Mouse (Mus musculus) neural tube, postnatal 0 days (tissue): ENCODE results near the gene Fut7. TPM values are rescaled to one million over a fixed set of nuclear protein-coding genes. Genes with fewer than 3 reads are reported as not detected.

Experiments
- microRNA-seq: library from miRNA; unstranded; fragments of <30 nt; microRNA quantifications from one replicate; pipeline ENCODE4, GENCODE M21; 2016
- polyA plus RNA-seq: library from polyadenylated mRNA; unstranded; fragments of >200 nt; fragmentation: Nextera tagmentation; extraction: Ambion mirVana; gene quantifications from 2 replicates; pipeline ENCODE4 v1.2.1, GENCODE M21; 2015

The Fut7 gene
- 0.30 and 0.41 TPM in 2 replicates for polyA plus RNA-seq

DNA sequence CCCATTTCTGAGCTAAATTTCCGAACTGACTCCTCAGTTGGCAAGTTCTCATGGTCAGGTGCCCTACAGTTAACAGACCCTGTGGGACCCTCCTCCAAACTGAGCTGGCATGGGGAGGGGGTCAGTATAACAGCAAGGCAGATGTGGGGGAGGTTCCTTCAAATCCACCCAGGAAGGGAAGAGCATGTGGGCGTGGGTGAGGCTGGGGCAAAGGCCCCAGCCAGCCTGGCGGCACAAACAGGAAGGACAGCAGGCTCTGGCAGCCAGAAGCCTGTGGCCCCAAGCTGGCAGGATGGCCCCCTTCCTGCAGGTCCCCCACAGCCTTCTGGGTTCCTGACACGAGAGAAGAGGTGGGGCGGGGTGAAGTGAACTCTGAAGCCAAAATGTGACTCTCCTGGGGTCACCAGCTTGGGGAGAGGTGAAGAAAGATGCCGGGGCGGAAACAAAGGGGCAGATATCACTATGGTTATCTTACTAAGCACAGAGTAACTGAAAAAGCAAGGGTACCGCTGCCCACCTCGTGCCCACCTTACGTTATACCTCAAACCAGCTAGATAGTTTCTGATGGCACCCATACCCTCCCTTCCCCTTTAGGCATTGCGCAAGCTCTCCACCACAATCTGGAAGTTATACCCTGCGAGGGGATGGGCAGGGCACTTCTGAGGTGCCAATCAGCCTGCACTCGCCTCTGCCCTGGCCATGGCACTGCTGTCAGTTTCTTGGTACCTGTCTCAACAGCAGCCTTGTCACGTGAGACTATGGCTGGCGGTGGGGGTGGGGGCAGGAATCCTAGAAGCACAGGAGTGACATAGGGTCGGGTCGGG lies at the start of gene Fut7:
TSS of gene Fut7 (plus strand) at position 681 of the 824 bp plus-strand sequence.

DNA sequence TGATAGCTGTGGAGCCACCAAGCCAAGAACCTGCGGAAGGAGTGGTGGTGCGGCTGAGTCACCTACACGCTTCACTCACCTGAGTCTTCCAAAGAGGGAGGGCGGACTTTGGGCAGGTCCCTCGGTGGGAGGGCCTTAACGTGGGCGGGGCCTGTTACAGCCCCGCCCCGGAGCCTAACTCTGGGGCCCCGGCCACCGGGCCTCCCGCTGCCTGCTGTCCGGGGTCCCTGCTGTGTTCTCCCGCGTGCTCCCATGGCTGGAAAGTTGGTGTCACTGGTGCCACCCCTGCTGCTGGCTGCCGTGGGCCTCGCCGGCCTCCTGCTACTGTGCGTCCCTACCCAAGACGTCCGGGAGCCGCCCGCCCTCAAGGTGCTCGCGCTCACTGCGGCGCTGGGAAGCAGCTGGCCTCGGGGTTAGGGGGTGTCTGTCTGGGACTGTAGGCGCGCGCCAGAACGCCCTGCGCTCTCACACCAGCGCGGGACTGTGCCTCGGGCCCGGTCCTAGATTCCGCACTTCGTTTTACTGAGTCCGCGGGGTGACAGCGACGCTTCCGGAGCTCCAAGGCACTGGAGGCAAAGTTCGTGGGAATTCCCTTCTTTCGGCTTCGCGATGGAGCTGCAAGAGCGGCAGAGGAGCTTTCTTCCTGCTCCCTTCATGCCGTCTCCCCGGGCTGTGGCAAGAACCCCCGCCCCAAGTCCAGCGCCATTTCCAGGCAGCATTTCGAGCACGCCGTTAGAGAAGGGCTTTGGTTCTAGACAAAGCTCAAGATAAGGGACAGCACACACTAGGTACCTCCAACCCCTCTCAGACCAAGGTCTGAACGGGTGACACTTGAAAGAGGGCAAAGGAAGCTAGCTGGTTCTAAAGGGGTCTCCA lies 27.1 kb upstream of the Fut7 start, which contains the start of gene Entpd2:
TSS of gene Entpd2 (plus strand) at position 154 of the 876 bp plus-strand sequence.

DNA sequence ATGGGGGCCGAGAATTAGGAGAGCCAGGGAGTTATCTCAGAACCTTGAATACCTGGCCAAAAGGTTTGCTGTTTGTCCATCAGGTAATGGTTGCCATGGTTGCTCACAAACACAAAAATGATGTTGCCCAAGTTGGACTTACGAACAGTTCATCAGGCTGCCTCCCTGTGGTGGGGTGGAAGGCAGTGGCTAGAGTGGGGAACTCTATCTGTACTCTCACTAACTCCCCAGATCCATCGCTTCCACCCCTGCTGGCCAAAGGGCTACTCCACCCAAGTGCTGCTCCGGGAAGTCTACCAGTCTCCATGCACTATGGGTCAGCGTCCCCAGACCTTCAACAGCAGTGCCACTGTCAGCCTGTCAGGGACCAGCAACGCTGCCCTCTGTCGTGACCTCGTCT lies 24.0 kb upstream of the Fut7 start, which contains the start of gene Npdc1:
TSS of gene Npdc1 (plus strand) at position 301 of the 400 bp plus-strand sequence.

DNA sequence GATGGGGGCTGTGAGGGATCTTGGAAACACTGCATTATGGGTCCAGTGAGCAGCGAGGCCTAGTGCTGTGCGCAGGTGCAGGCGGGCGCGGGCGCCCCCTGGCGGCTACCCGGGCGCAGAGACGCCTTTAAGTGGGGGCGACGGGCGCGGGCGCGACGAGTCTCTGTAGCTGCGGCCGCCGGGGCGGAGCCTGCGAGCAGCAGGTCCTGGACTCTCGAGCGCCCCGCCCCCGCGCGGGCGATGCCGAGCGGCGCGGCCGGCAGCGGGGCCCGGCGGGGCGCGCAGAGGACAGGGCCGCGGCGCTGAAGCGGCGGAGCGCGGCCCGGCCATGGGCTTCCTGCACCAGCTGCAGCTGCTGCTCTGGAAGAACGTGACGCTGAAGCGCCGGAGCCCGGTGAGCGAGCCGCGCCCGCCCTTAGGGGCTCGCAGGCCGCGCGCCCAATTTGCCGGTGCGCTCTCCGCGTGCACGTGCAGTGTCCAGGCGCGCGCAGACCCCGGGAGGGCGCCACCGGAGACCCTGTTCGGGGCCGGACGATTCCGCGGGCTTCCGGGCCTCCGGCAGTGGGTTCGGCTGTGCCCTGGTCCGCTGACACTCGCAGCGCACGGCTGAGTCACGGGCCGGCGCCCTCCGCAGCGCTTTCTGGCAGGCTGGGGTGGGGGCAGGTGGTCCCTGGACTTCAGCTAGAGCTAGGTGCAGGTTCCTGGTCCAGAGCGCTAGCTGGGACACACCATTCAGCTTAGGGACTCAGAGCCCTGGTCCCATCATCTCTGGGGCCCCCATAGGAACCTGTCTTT lies 5.6 kb downstream of the Fut7 start, which contains the start of gene Abca2:
TSS of gene Abca2 (plus strand) at position 262 of the 795 bp plus-strand sequence.

DNA sequence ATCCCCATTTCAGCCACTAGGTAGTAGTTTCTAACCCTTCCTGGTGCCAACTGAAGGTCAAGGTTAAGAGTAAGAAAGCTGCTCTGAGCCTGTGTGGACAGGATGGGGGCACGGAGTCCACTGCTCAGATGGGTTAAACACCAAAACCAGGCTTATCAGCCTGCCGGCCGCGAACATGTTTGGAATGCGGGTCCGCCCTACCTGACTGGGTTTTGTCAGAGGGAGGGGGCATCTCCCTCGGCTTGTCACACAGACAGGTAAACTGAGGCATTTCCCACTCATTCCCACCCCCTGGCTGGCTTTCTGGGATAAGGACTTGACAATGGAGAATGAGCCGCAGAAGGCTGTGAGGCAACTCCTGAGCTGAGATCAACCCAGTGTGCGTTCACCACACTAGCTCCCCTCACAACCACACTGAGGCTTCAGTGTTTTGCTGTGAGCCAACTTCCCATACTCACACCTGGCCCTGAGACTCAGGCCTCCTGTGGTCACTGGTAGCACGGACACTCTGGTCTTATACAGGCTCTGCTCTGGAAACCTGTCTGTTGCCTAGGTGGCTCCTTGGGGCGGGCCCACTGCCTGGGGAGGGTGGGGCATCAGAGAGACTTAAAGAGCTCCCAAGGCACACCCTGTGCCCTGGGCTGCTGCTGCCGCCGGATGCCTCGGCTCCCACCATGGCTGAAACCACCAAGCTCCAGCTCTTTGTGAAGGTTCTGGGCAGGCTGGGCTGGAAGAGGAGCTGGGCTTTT lies 33.3 kb downstream of the Fut7 start, which contains the start of gene Clic3:
TSS of gene Clic3 (plus strand) at position 634 of the 749 bp plus-strand sequence.

DNA sequence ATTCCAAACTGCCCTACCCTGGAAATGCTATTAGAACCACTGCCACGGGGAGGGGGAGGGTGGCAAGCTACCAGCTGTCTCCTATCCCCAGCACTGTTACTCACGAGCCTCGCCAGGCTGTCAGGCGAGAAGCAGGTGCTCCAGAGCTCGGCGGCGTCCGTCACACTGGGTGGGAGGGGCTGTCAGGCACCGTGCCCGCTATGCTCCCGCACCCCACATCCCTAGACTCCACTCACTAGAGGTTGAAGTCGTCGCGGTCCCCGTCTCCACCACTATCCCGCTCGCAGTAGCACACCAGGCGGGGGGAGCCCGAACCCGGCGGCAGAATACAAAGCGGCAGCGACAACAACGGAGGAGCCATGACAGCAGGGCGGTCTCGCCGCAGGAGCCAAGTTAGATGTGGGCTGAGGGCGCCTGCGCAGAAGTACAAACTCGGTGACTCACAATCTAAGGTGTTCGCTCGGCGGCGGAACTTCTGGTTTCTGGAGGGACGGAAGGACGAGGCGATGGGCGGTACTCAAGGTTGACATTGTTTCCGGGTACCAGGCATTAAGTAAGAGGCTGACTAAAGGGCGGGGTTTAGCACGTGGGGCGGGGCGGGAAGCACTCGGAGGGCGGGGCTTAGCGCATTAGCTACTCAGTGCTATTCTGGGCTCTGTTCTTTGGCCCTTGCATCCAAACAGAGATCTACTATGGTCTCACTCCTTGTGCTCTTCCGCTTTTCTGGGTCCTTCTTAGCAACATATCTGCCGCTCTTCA lies 37.7 kb downstream of the Fut7 start, which contains the start of gene Paxx:
TSS of gene Paxx (minus strand) at position 544 of the 759 bp plus-strand sequence.

DNA sequence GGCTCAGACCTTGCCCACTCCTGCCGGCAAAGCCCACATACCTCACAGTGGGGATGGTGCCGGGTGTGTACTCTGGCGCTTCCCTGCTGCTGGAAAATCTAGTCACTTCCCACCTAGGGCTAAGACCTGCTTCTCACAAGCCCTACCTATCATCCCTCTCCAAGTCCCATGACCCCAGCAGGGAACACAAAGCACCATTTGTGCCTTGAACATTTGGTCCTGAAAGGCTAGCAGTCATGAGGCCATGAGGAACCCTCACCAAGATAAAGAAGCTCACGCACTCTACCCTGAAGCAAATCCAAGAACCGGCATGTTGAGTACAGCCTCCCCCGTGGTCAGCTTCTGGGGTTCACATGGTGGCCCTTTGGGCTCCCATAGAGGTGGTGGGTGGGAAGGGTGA lies 46.9 kb downstream of the Fut7 start, which contains the start of gene Ptgds:
TSS of gene Ptgds (minus strand) at position 78 of the 400 bp plus-strand sequence.

Small RNAs within 50 kb of the gene (microRNA-seq; reads per million reads assigned to microRNA genes)
- 2.0 reads per million for gene Mir3087

Other genes starting within 250 kb of the Fut7 start
- 15.8 TPM in 2 replicates for gene Nrarp, start 242.5 kb upstream of the Fut7 start, polyA plus RNA-seq
- gene Tor4a, start 226.4 kb upstream of the Fut7 start, polyA plus RNA-seq = 1.7 and 2.2 TPM in 2 replicates
- 73.6 and 78.9 TPM in 2 replicates for gene Nelfb, start 211.8 kb upstream of the Fut7 start, polyA plus RNA-seq
- 0.12 TPM in 1 of 2 replicates, not detected in the other for gene Stpg3, start 208.6 kb upstream of the Fut7 start, polyA plus RNA-seq
- 0.53 TPM in 1 of 2 replicates, not detected in the other for gene Fam166a, start 204.5 kb upstream of the Fut7 start, polyA plus RNA-seq
- 538 and 555 TPM in 2 replicates for gene Tubb4b, start 198.6 kb upstream of the Fut7 start, polyA plus RNA-seq
- not detected in 2 replicates for gene Slc34a3, start 188.9 kb upstream of the Fut7 start, polyA plus RNA-seq
- gene Rnf224, start 186.5 kb upstream of the Fut7 start, polyA plus RNA-seq = not detected in 2 replicates
- 233 and 275 TPM in 2 replicates for gene Rnf208, start 181.0 kb upstream of the Fut7 start, polyA plus RNA-seq
- gene Cysrt1, start 180.8 kb upstream of the Fut7 start, polyA plus RNA-seq = 0.18 TPM in 1 of 2 replicates, not detected in the other
- gene AL732309.1, start 176.4 kb upstream of the Fut7 start, polyA plus RNA-seq = 2.6 and 3.2 TPM in 2 replicates
- 23.8 and 25.9 TPM in 2 replicates for gene Tmem203, start 167.8 kb upstream of the Fut7 start, polyA plus RNA-seq
- 15.4 and 16.4 TPM in 2 replicates for gene Tprn, start 160.6 kb upstream of the Fut7 start, polyA plus RNA-seq
- gene Ssna1, start 150.8 kb upstream of the Fut7 start, polyA plus RNA-seq = 166 and 169 TPM in 2 replicates
- 86.3 and 90.8 TPM in 2 replicates for gene Anapc2, start 150.8 kb upstream of the Fut7 start, polyA plus RNA-seq
- 0.34 TPM in 1 of 2 replicates, not detected in the other for gene Tmem210, start 135.1 kb upstream of the Fut7 start, polyA plus RNA-seq
- 0.13 and 0.38 TPM in 2 replicates for gene Lrrc26, start 133.4 kb upstream of the Fut7 start, polyA plus RNA-seq
- gene Grin1, start 104.1 kb upstream of the Fut7 start, polyA plus RNA-seq = 89.6 and 112 TPM in 2 replicates
- gene Man1b1, start 90.9 kb upstream of the Fut7 start, polyA plus RNA-seq = 46.6 and 48.4 TPM in 2 replicates
- 20.6 and 20.9 TPM in 2 replicates for gene Dpp7, start 66.9 kb upstream of the Fut7 start, polyA plus RNA-seq
- gene Uap1l1, start 57.6 kb upstream of the Fut7 start, polyA plus RNA-seq = 19.7 and 22.7 TPM in 2 replicates
- gene Sapcd2, start 50.9 kb upstream of the Fut7 start, polyA plus RNA-seq = 16.8 and 18.2 TPM in 2 replicates
- gene Entpd2, start 27.4 kb upstream of the Fut7 start, polyA plus RNA-seq = 15.6 and 17.4 TPM in 2 replicates
- 405 and 457 TPM in 2 replicates for gene Npdc1, start 23.9 kb upstream of the Fut7 start, polyA plus RNA-seq
- gene Abca2, start 5.4 kb downstream of the Fut7 start, polyA plus RNA-seq = 11.5 and 17.0 TPM in 2 replicates
- 1.3 and 1.8 TPM in 2 replicates for gene Clic3, start 33.6 kb downstream of the Fut7 start, polyA plus RNA-seq
- gene Paxx, start 37.8 kb downstream of the Fut7 start, polyA plus RNA-seq = 131 and 140 TPM in 2 replicates
- gene Ptgds, start 46.8 kb downstream of the Fut7 start, polyA plus RNA-seq = 1,109 and 2,669 TPM in 2 replicates
- not detected in 2 replicates for gene Lcn12, start 70.6 kb downstream of the Fut7 start, polyA plus RNA-seq
- gene Fbxw5, start 77.5 kb downstream of the Fut7 start, polyA plus RNA-seq = 103 and 115 TPM in 2 replicates
- 6.2 TPM in 2 replicates for gene C8g, start 78.5 kb downstream of the Fut7 start, polyA plus RNA-seq
- gene Traf2, start 123.7 kb downstream of the Fut7 start, polyA plus RNA-seq = 11.9 and 12.1 TPM in 2 replicates
- 403 and 421 TPM in 2 replicates for gene Edf1, start 134.6 kb downstream of the Fut7 start, polyA plus RNA-seq
- gene Mamdc4, start 151.6 kb downstream of the Fut7 start, polyA plus RNA-seq = 1.0 and 3.1 TPM in 2 replicates
- 251 and 258 TPM in 2 replicates for gene Phpt1, start 152.0 kb downstream of the Fut7 start, polyA plus RNA-seq
- 20.4 and 21.5 TPM in 2 replicates for gene Ajm1, start 158.5 kb downstream of the Fut7 start, polyA plus RNA-seq
- gene Rabl6, start 185.3 kb downstream of the Fut7 start, polyA plus RNA-seq = 56.5 and 61.3 TPM in 2 replicates
- 0.45 and 0.50 TPM in 2 replicates for gene Ccdc183, start 194.4 kb downstream of the Fut7 start, polyA plus RNA-seq
- 63.4 and 65.7 TPM in 2 replicates for gene Tmem141, start 198.7 kb downstream of the Fut7 start, polyA plus RNA-seq
- 13.4 and 13.6 TPM in 2 replicates for gene Fcna, start 204.8 kb downstream of the Fut7 start, polyA plus RNA-seq
- gene Lcn8, start 229.9 kb downstream of the Fut7 start, polyA plus RNA-seq = not detected in 2 replicates
- gene Lcn5, start 234.7 kb downstream of the Fut7 start, polyA plus RNA-seq = not detected in 2 replicates